Mouse (Mus musculus) thymus, adult 2 months (tissue): ENCODE measurements around the gene Elmo3.
"Not testable (repeated sequence)": the region's sequence is repeated elsewhere in the genome, so short reads cannot be mapped to it uniquely, and the experiment has no call there.

Experiments used
- CTCF ChIP-seq: fragments of 200-500 bp; IDR thresholded peaks from 2 replicates; pipeline ENCODE4 v1.5.1; 2012; ENCODE audit warnings: mild to moderate bottlenecking, control low read depth, low read length, moderate library complexity, borderline replicate concordance; ENCODE audit not compliant: control insufficient read depth, poor library complexity, insufficient read depth; ENCODE audit errors: extremely low read depth
- POLR2A ChIP-seq: fragments of 200-500 bp; IDR thresholded peaks from 2 replicates; pipeline ENCODE4 v1.6.1; 2012; ENCODE audit warnings: mild to moderate bottlenecking, low read length, control low read depth, moderate library complexity; ENCODE audit not compliant: control insufficient read depth, poor library complexity, insufficient read depth; ENCODE audit errors: extremely low read depth

- TF ChIP-seq POLR2A, CTCF: not testable (repeated sequence)
Measured at GRCm38 (mm10) chr8:105291364-105291763, 14.0 kb upstream of the Elmo3 start.
